Mouse (Mus musculus): Measurements from ENCODE around the gene Thsd4. TPM values are rescaled to one million over a fixed set of nuclear protein-coding genes. Genes with fewer than 3 reads are reported as not detected.

The Thsd4 gene
- polyA plus RNA-seq, 1 experiment = 1.7 TPM

DNA sequence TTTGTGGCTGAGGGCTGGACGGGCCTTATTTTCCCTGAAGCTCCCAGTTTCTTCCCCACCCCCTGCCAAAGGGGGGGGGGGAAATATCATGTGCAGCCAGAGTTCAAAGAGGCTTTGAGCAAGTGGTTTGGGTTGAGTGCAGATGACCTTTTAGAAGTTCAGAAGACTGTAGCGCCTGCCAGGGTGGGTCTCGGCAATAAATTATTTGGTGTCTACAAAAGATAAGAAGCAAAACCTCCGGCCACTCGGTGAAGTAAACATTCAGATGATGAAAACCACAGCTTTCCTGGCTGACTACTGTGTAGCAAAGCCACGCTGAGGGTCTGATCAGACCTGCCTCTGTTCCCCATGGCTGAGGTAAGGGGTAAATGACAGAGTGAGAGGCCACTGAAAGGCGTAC, 116.1 kb downstream of the Thsd4 start:
- no peaks in the 10 kb centered on the region for H3K36me3 ChIP-seq (ENCODE audit: control insufficient read depth, insufficient read depth)
- H3K4me2 ChIP-seq (ENCODE audit: low read depth) = peak overlapping the region; percentile 21
- no peak overlapping the region for H3ac ChIP-seq (ENCODE audit: control insufficient read depth, insufficient read length)
- no peaks in the 10 kb centered on the region for H3K27me3 ChIP-seq (ENCODE audit: control insufficient read depth, insufficient read depth, insufficient read length)
- no peak overlapping the region for H3K4me3 ChIP-seq
- H3K79me2 ChIP-seq (ENCODE audit: control insufficient read depth, insufficient read depth) = no peaks in the 10 kb centered on the region
- TF ChIP-seq TCF3 (IDR thresholded peaks at IDR 0.05; ENCODE audit: insufficient read length, low read depth) (no peak), CEBPB (IDR thresholded peaks at IDR 0.05; ENCODE audit: insufficient read depth, poor library complexity, severe bottlenecking) (no peak), E2F4 (IDR thresholded peaks at IDR 0.05; ENCODE audit: insufficient read depth) (no peak), MYOD1 (IDR thresholded peaks at IDR 0.05; ENCODE audit: control insufficient read depth in 1 of 3, insufficient read length in 2 of 3, low read depth in 2 of 3) (no peak), POLR2AphosphoS2 (IDR thresholded peaks at IDR 0.05; ENCODE audit: insufficient read length, low read depth) (no peak), MAX (IDR thresholded peaks at IDR 0.05; ENCODE audit: low read depth) (no peak), REST (IDR thresholded peaks at IDR 0.05; ENCODE audit: insufficient read depth, insufficient read length) (no peak), SRF (IDR thresholded peaks at IDR 0.05; ENCODE audit: control insufficient read depth, insufficient read length, low read depth) (no peak), MYOG (IDR thresholded peaks at IDR 0.05; ENCODE audit: control insufficient read depth in 1 of 3, insufficient read depth in 1 of 3, insufficient read length in 2 of 3, low read depth in 2 of 3) (no peak), TCF12 (IDR thresholded peaks at IDR 0.05; ENCODE audit: insufficient read depth, poor library complexity, severe bottlenecking) (no peak), POLR2A (IDR thresholded peaks at IDR 0.05; ENCODE audit: insufficient read length, low read depth) (no peak), USF1 (IDR thresholded peaks at IDR 0.05; ENCODE audit: low read depth) (no peak)

- no peak for TF ChIP-seq SRF (IDR thresholded peaks at IDR 0.05; ENCODE audit: control insufficient read depth, insufficient read length, low read depth)
- TF ChIP-seq REST (IDR thresholded peaks at IDR 0.05; ENCODE audit: insufficient read depth, insufficient read length) = no peak
- no peak for TF ChIP-seq MYOD1 (IDR thresholded peaks at IDR 0.05; ENCODE audit: control insufficient read depth in 1 of 3, insufficient read length in 2 of 3, low read depth in 2 of 3)
- no peak for TF ChIP-seq MYOG (IDR thresholded peaks at IDR 0.05; ENCODE audit: control insufficient read depth in 1 of 3, insufficient read depth in 1 of 3, insufficient read length in 2 of 3, low read depth in 2 of 3)
- TF ChIP-seq MAX (IDR thresholded peaks at IDR 0.05; ENCODE audit: low read depth) = no peak
- no peak for TF ChIP-seq POLR2A (IDR thresholded peaks at IDR 0.05; ENCODE audit: insufficient read length, low read depth)
- no peak for TF ChIP-seq TCF3 (IDR thresholded peaks at IDR 0.05; ENCODE audit: insufficient read length, low read depth)
- no peak for TF ChIP-seq POLR2AphosphoS2 (IDR thresholded peaks at IDR 0.05; ENCODE audit: insufficient read length, low read depth)
- TF ChIP-seq TCF12 (IDR thresholded peaks at IDR 0.05; ENCODE audit: insufficient read depth, poor library complexity, severe bottlenecking) = no peak
- TF ChIP-seq CEBPB (IDR thresholded peaks at IDR 0.05; ENCODE audit: insufficient read depth, poor library complexity, severe bottlenecking) = no peak
- TF ChIP-seq E2F4 (IDR thresholded peaks at IDR 0.05; ENCODE audit: insufficient read depth) = no peak
- no peak for TF ChIP-seq USF1 (IDR thresholded peaks at IDR 0.05; ENCODE audit: low read depth)
- Histone ChIP-seq H3K27me3 (ENCODE audit: control insufficient read depth, insufficient read depth, insufficient read length) (no peaks in the 10 kb centered on the region), H3K36me3 (ENCODE audit: control insufficient read depth, insufficient read depth) (no peaks in the 10 kb centered on the region), H3K79me2 (ENCODE audit: control insufficient read depth, insufficient read depth) (no peaks in the 10 kb centered on the region), H3ac (ENCODE audit: control insufficient read depth, insufficient read length) (no peak overlapping the region), H3K4me2 (ENCODE audit: low read depth) (no peak overlapping the region), H3K4me3 (no peak overlapping the region)
These were observed 119.2 kb downstream of the Thsd4 start for GRCm38 (mm10) chr9:60402681-60403080.

- Histone ChIP-seq H3K4me2 (ENCODE audit: low read depth) (no peak overlapping the region), H3K27me3 (ENCODE audit: control insufficient read depth, insufficient read depth, insufficient read length) (no peaks in the 10 kb centered on the region), H3K4me3 (no peak overlapping the region), H3K36me3 (ENCODE audit: control insufficient read depth, insufficient read depth) (no peaks in the 10 kb centered on the region), H3K79me2 (ENCODE audit: control insufficient read depth, insufficient read depth) (no peaks in the 10 kb centered on the region), H3ac (ENCODE audit: control insufficient read depth, insufficient read length) (no peak overlapping the region)
- TF ChIP-seq POLR2AphosphoS2 (IDR thresholded peaks at IDR 0.05; ENCODE audit: insufficient read length, low read depth) (no peak), POLR2A (IDR thresholded peaks at IDR 0.05; ENCODE audit: insufficient read length, low read depth) (no peak), CEBPB (IDR thresholded peaks at IDR 0.05; ENCODE audit: insufficient read depth, poor library complexity, severe bottlenecking) (no peak), USF1 (IDR thresholded peaks at IDR 0.05; ENCODE audit: low read depth) (no peak), E2F4 (IDR thresholded peaks at IDR 0.05; ENCODE audit: insufficient read depth) (no peak), MYOG (IDR thresholded peaks at IDR 0.05; ENCODE audit: control insufficient read depth in 1 of 3, insufficient read depth in 1 of 3, insufficient read length in 2 of 3, low read depth in 2 of 3) (no peak), TCF12 (IDR thresholded peaks at IDR 0.05; ENCODE audit: insufficient read depth, poor library complexity, severe bottlenecking) (no peak), SRF (IDR thresholded peaks at IDR 0.05; ENCODE audit: control insufficient read depth, insufficient read length, low read depth) (no peak), REST (IDR thresholded peaks at IDR 0.05; ENCODE audit: insufficient read depth, insufficient read length) (no peak), MAX (IDR thresholded peaks at IDR 0.05; ENCODE audit: low read depth) (no peak), MYOD1 (IDR thresholded peaks at IDR 0.05; ENCODE audit: control insufficient read depth in 1 of 3, insufficient read length in 2 of 3, low read depth in 2 of 3) (no peak), TCF3 (IDR thresholded peaks at IDR 0.05; ENCODE audit: insufficient read length, low read depth) (no peak)
These were observed 121.8 kb downstream of the Thsd4 start for GRCm38 (mm10) chr9:60400001-60400400.

DNA sequence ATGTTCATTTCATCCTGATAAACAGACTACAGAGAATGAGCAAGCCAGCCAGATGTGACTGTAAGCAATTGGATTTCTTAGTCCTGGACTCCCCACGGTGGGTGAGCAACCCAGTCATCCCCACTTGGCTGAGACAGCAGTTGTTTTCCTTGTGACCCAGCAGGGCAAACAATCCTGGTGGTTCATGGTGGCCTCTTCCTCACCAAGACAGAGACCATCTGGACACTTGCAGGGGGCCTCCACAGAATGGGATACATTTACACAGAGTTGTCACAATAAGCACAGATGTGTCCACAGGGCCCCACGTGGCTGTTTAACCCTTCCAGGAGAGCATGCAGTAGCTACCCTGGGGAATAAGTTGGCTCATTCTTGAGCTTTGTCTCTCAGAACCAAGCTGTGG, 123.8 kb downstream of the Thsd4 start:
- no peaks in the 10 kb centered on the region for H3K36me3 ChIP-seq (ENCODE audit: control insufficient read depth, insufficient read depth)
- H3ac ChIP-seq (ENCODE audit: control insufficient read depth, insufficient read length) = no peak overlapping the region
- H3K4me3 ChIP-seq = no peak overlapping the region
- TF ChIP-seq REST (IDR thresholded peaks at IDR 0.05; ENCODE audit: insufficient read depth, insufficient read length) (no peak), MAX (IDR thresholded peaks at IDR 0.05; ENCODE audit: low read depth) (no peak), TCF3 (IDR thresholded peaks at IDR 0.05; ENCODE audit: insufficient read length, low read depth) (no peak), E2F4 (IDR thresholded peaks at IDR 0.05; ENCODE audit: insufficient read depth) (no peak), TCF12 (IDR thresholded peaks at IDR 0.05; ENCODE audit: insufficient read depth, poor library complexity, severe bottlenecking) (no peak), CEBPB (IDR thresholded peaks at IDR 0.05; ENCODE audit: insufficient read depth, poor library complexity, severe bottlenecking) (no peak), POLR2AphosphoS2 (IDR thresholded peaks at IDR 0.05; ENCODE audit: insufficient read length, low read depth) (no peak), MYOD1 (IDR thresholded peaks at IDR 0.05; ENCODE audit: control insufficient read depth in 1 of 3, insufficient read length in 2 of 3, low read depth in 2 of 3) (no peak), MYOG (IDR thresholded peaks at IDR 0.05; ENCODE audit: control insufficient read depth in 1 of 3, insufficient read depth in 1 of 3, insufficient read length in 2 of 3, low read depth in 2 of 3) (no peak), USF1 (IDR thresholded peaks at IDR 0.05; ENCODE audit: low read depth) (no peak)
- no peaks in the 10 kb centered on the region for H3K27me3 ChIP-seq (ENCODE audit: control insufficient read depth, insufficient read depth, insufficient read length)
- no peak overlapping the region for H3K4me2 ChIP-seq (ENCODE audit: low read depth)
- no peaks in the 10 kb centered on the region for H3K79me2 ChIP-seq (ENCODE audit: control insufficient read depth, insufficient read depth)

Data from myocyte (in vitro differentiated cells).